Mouse (Mus musculus) intestine, embryonic 15.5 days (tissue): ENCODE results near the gene Ptprb. TPM values are rescaled to one million over a fixed set of nuclear protein-coding genes. Genes with fewer than 3 reads are reported as not detected.

Experiments used
- ATAC-seq: fragments of 200-750 bp; cut with Nextera tagmentation; 2 replicates; pipeline ENCODE4 v1.8.0; 2017; ENCODE audit warnings: moderate TSS enrichment, moderate library complexity
- H3K27ac ChIP-seq: fragments of 300-500 bp; sonication (generic); 2 replicates; pipeline ENCODE4 v1.5.1; 2015; ENCODE audit warnings: mild to moderate bottlenecking, inconsistent platforms
- H3K27me3 ChIP-seq: fragments of 300-500 bp; sonication (generic); replicated peaks from 2 replicates; pipeline ENCODE4 v1.6.1; 2015; ENCODE audit warnings: inconsistent platforms
- H3K36me3 ChIP-seq: fragments of 300-500 bp; sonication (generic); 2 replicates; pipeline ENCODE4 v1.6.1; 2015; ENCODE audit warnings: inconsistent platforms
- H3K4me1 ChIP-seq: fragments of 300-500 bp; sonication (generic); replicated peaks from 2 replicates; pipeline ENCODE4 v1.6.1; 2015; ENCODE audit warnings: inconsistent platforms
- H3K4me2 ChIP-seq: fragments of 300-500 bp; sonication (generic); replicated peaks from 2 replicates; pipeline ENCODE4 v1.6.1; 2015; ENCODE audit warnings: mild to moderate bottlenecking, inconsistent platforms
- H3K4me3 ChIP-seq: fragments of 300-500 bp; sonication (generic); replicated peaks from 2 replicates; pipeline ENCODE4 v1.5.1; 2015; ENCODE audit warnings: inconsistent platforms
- H3K9ac ChIP-seq: fragments of 300-500 bp; sonication (generic); 2 replicates; pipeline ENCODE4 v1.6.1; 2015; ENCODE audit warnings: inconsistent platforms
- H3K9me3 ChIP-seq: fragments of 300-500 bp; sonication (generic); 2 replicates; pipeline ENCODE4 v1.6.1; 2016; ENCODE audit warnings: inconsistent platforms
- WGBS: fragments of 180-500 bp; shearing (Covaris S2); methylation state at CpG from one replicate; pipeline ENCODE4 v1.1.7; 2015; 5-methylcytosine and 5-hydroxymethylcytosine counted together
- polyA plus RNA-seq: library from polyadenylated mRNA; unstranded; fragments of >200 nt; fragmentation: Nextera tagmentation; extraction: Ambion mirVana; gene quantifications from 2 replicates; pipeline ENCODE4 v1.2.1, GENCODE M21; 2015

Gene Ptprb
- polyA plus RNA-seq, 1 experiment from 2014 or later = 4.7 TPM

- Histone ChIP-seq H3K27me3 (no peaks in the 10 kb centered on the region), H3K36me3 (no peaks in the 10 kb centered on the region), H3K4me2 (0 out of 2 replicates have a peak overlapping the region, but pooled peaks have one; percentile 6), H3K4me1 (peaks cover 7% of the 10 kb centered on the region; the same call in 1 of the 2 replicates), H3K4me3 (no peak overlapping the region), H3K9me3 (no peaks in the 10 kb centered on the region), H3K9ac (no peak overlapping the region), H3K27ac (0 out of 2 replicates have a peak overlapping the region, but pooled peaks have one; percentile 32)
- peak; percentile 64 for ATAC-seq
- 56% methylated on average over 4 of the region's 4 CpGs for WGBS
Observed at GRCm38 (mm10) chr10:116267434-116267822, 7.9 kb upstream of the Ptprb start.

GRCm38 (mm10) chr10:116268343-116268742, 7.0 kb upstream of the Ptprb start:
- peaks cover 7% of the 10 kb centered on the region; the same call in 1 of the 2 replicates for H3K4me1 ChIP-seq
- H3K27me3 ChIP-seq = no peaks in the 10 kb centered on the region
- no peak for ATAC-seq
- no peaks in the 10 kb centered on the region for H3K9me3 ChIP-seq
- H3K4me2 ChIP-seq = no peak overlapping the region
- no peak overlapping the region for H3K4me3 ChIP-seq
- 32% methylated on average over 4 of the region's 4 CpGs for WGBS
- no peak overlapping the region for H3K27ac ChIP-seq
- H3K9ac ChIP-seq = no peak overlapping the region
- no peaks in the 10 kb centered on the region for H3K36me3 ChIP-seq

GRCm38 (mm10) chr10:116270646-116271469, 4.5 kb upstream of the Ptprb start:
- WGBS = 71% methylated on average over 12 of the region's 12 CpGs
- Histone ChIP-seq H3K9ac (no peak overlapping the region), H3K36me3 (no peaks in the 10 kb centered on the region), H3K27me3 (no peaks in the 10 kb centered on the region), H3K9me3 (no peaks in the 10 kb centered on the region), H3K4me3 (no peak overlapping the region), H3K4me1 (peaks cover 5% of the 10 kb centered on the region; the same call in 1 of the 2 replicates), H3K27ac (0 out of 2 replicates have a peak overlapping the region, but pooled peaks have one; percentile 22), H3K4me2 (no peak overlapping the region)
- no peak for ATAC-seq

GRCm38 (mm10) chr10:116271470-116271915, 3.8 kb upstream of the Ptprb start:
- H3K27me3 ChIP-seq = no peaks in the 10 kb centered on the region
- no peak overlapping the region for H3K27ac ChIP-seq
- no peak for ATAC-seq
- no peak overlapping the region for H3K9ac ChIP-seq
- no peaks in the 10 kb centered on the region for H3K36me3 ChIP-seq
- no peak overlapping the region for H3K4me2 ChIP-seq
- no peaks in the 10 kb centered on the region for H3K9me3 ChIP-seq
- H3K4me3 ChIP-seq = no peak overlapping the region
- WGBS = 73% methylated on average over 10 of the region's 10 CpGs
- peaks cover 5% of the 10 kb centered on the region; the same call in 1 of the 2 replicates for H3K4me1 ChIP-seq

GRCm38 (mm10) chr10:116272156-116272555, 3.2 kb upstream of the Ptprb start:
- peaks cover 5% of the 10 kb centered on the region; the same call in 1 of the 2 replicates for H3K4me1 ChIP-seq
- ATAC-seq = no peak
- no peak overlapping the region for H3K4me3 ChIP-seq
- no peaks in the 10 kb centered on the region for H3K9me3 ChIP-seq
- H3K27ac ChIP-seq = no peak overlapping the region
- H3K36me3 ChIP-seq = no peaks in the 10 kb centered on the region
- no peak overlapping the region for H3K9ac ChIP-seq
- no peaks in the 10 kb centered on the region for H3K27me3 ChIP-seq
- no peak overlapping the region for H3K4me2 ChIP-seq
- WGBS = 47% methylated on average over 3 of the region's 3 CpGs

- no peaks in the 10 kb centered on the region for H3K36me3 ChIP-seq
- H3K9ac ChIP-seq = no peak overlapping the region
- H3K27ac ChIP-seq = no peak overlapping the region
- H3K4me1 ChIP-seq = no peaks in the 10 kb centered on the region
- H3K4me3 ChIP-seq = no peak overlapping the region
- no peak overlapping the region for H3K4me2 ChIP-seq
- no peak for ATAC-seq
- no peaks in the 10 kb centered on the region for H3K9me3 ChIP-seq
- H3K27me3 ChIP-seq = no peaks in the 10 kb centered on the region
- WGBS = 85% methylated on average over 7 of the region's 7 CpGs
Observed at GRCm38 (mm10) chr10:116286697-116287344, 11.5 kb downstream of the Ptprb start.

- no peaks in the 10 kb centered on the region for H3K36me3 ChIP-seq
- no peaks in the 10 kb centered on the region for H3K4me1 ChIP-seq
- H3K4me3 ChIP-seq = no peak overlapping the region
- H3K27ac ChIP-seq = no peak overlapping the region
- no peaks in the 10 kb centered on the region for H3K9me3 ChIP-seq
- no peak overlapping the region for H3K4me2 ChIP-seq
- 33% methylated on average over 9 of the region's 9 CpGs for WGBS
- no peak overlapping the region for H3K9ac ChIP-seq
- no peak for ATAC-seq
- H3K27me3 ChIP-seq = no peaks in the 10 kb centered on the region
Observed at GRCm38 (mm10) chr10:116288130-116288529, 12.8 kb downstream of the Ptprb start.

- Histone ChIP-seq H3K4me3 (no peak overlapping the region), H3K4me1 (no peaks in the 10 kb centered on the region), H3K9me3 (no peaks in the 10 kb centered on the region), H3K36me3 (no peaks in the 10 kb centered on the region), H3K27ac (no peak overlapping the region), H3K4me2 (no peak overlapping the region), H3K9ac (no peak overlapping the region), H3K27me3 (no peaks in the 10 kb centered on the region)
- ATAC-seq = no peak
- 75% methylated on average over 4 of the region's 4 CpGs for WGBS
Observed at GRCm38 (mm10) chr10:116290483-116290882, 15.2 kb downstream of the Ptprb start.

- Histone ChIP-seq H3K36me3 (no peaks in the 10 kb centered on the region), H3K4me2 (no peak overlapping the region), H3K27ac (no peak overlapping the region), H3K4me3 (no peak overlapping the region), H3K4me1 (no peaks in the 10 kb centered on the region), H3K9me3 (no peaks in the 10 kb centered on the region), H3K9ac (no peak overlapping the region), H3K27me3 (no peaks in the 10 kb centered on the region)
- WGBS = 69% methylated on average over 8 of the region's 8 CpGs
- no peak for ATAC-seq
Observed at GRCm38 (mm10) chr10:116291153-116291755, 15.9 kb downstream of the Ptprb start.

GRCm38 (mm10) chr10:116296439-116296838, 21.1 kb downstream of the Ptprb start:
- H3K9ac ChIP-seq = no peak overlapping the region
- WGBS = 83% methylated on average over 4 of the region's 4 CpGs
- H3K36me3 ChIP-seq = no peaks in the 10 kb centered on the region
- peaks cover 13% of the 10 kb centered on the region; the same call in 1 of the 2 replicates for H3K4me1 ChIP-seq
- no peak for ATAC-seq
- H3K27ac ChIP-seq = no peak overlapping the region
- 0 out of 2 replicates have a peak, but pooled peaks cover 5% of the 10 kb centered on the region for H3K27me3 ChIP-seq
- H3K4me3 ChIP-seq = no peak overlapping the region
- no peak overlapping the region for H3K4me2 ChIP-seq
- no peaks in the 10 kb centered on the region for H3K9me3 ChIP-seq

GRCm38 (mm10) chr10:116297854-116298253, 22.5 kb downstream of the Ptprb start:
- WGBS = 19% methylated on average over 12 of the region's 12 CpGs
- H3K4me2 ChIP-seq = peak overlapping the region; percentile 35

GRCm38 (mm10) chr10:116300824-116301223, 25.5 kb downstream of the Ptprb start:
- ATAC-seq = 0 out of 2 replicates have a peak, but pooled peaks have one; percentile 2
- H3K36me3 ChIP-seq = no peaks in the 10 kb centered on the region
- 0 out of 2 replicates have a peak, but pooled peaks cover 9% of the 10 kb centered on the region for H3K27me3 ChIP-seq
- WGBS = 35% methylated on average over 7 of the region's 7 CpGs
- H3K27ac ChIP-seq = no peak overlapping the region
- peak overlapping the region; percentile 54 for H3K4me3 ChIP-seq
- no peaks in the 10 kb centered on the region for H3K9me3 ChIP-seq
- H3K4me2 ChIP-seq = peak overlapping the region; percentile 96
- H3K9ac ChIP-seq = peak overlapping the region; percentile 50; the same call in 1 of the 2 replicates
- peaks cover 18% of the 10 kb centered on the region; the same call in 1 of the 2 replicates for H3K4me1 ChIP-seq

More at GRCm38 (mm10) chr10:116297854-116298253, 22.5 kb downstream of the Ptprb start:
- Histone ChIP-seq H3K36me3 (no peaks in the 10 kb centered on the region), H3K27ac (no peak overlapping the region), H3K9ac (no peak overlapping the region), H3K4me1 (peaks cover 18% of the 10 kb centered on the region; the same call in 1 of the 2 replicates), H3K27me3 (0 out of 2 replicates have a peak, but pooled peaks cover 9% of the 10 kb centered on the region), H3K4me3 (0 out of 2 replicates have a peak overlapping the region, but pooled peaks have one; percentile 0), H3K9me3 (no peaks in the 10 kb centered on the region)
- ATAC-seq = 0 out of 2 replicates have a peak, but pooled peaks have one; percentile 32
